Mouse (Mus musculus) mature B cell (primary cell): ENCODE measurements around the gene Fkbp1b.
"Not testable (repeated sequence)": the region's sequence is repeated elsewhere in the genome, so short reads cannot be mapped to it uniquely, and the experiment has no call there.

Source experiments
- in situ Hi-C: fragments of 300-500 bp; cut with MboI; formaldehyde crosslinking; loops from 2 replicates; pipeline ENCODE4 v1.14.3; 2019

Fkbp1b gene

DNA sequence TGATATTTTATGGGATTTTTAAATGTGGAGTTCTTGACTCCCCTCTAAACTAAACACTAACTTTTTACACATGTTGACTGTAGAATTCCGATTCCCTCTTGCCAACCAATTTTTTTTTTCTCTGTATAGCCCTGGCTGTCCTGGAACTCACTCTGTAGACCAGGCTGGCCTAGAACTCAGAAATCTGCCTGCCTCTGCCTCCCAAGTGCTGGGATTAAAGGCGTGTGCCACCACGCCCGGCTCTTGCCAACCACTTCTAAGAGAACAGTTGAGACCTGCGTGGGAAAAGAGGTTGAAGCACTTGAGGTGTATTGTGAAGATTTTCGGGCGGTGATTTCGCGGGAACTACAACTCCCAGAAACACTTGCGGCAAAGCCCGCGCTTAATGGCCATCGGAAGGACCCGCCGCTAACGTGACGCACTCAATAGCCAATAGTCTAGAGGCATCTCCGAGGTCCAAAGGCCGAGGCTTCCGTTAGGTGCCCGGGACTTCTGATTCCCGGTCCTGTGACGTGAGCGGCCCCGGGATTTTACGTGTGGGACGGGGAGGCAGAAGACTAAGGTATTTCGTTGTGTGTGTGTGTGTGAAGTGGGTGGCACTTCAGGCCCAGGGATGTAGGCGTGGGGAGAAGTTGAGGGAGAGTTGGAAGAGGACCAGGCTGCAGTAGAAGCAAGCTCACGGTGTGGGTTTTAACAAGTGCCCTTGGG is 1.7 kb upstream of the Fkbp1b start, which contains the start of gene Wdcp:
Gene Wdcp, plus strand, starts transcription at position 414 of the 708 bp plus-strand sequence.
- in situ Hi-C loops = no loop called here

DNA sequence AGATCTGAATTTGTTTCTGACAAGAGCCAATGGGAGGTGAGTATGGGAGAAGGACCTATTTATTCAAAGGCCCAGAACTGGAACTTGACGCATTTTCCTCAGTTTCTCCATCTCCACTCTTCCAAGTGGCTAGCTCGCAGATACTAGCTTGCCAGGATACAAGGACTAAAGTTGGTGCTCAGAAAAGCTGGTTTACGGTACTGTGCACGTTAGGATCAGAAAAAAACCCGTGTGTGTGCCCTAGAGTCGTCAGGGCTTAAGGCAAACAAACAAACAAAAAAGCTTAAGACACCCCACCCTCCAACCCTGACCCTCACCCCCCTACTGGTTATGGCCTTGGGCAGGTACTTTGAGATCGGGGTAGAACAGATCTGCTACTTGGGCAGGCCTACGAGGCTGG is 1.1 kb upstream of the Fkbp1b start:
- in situ Hi-C loops = no loop called here

DNA sequence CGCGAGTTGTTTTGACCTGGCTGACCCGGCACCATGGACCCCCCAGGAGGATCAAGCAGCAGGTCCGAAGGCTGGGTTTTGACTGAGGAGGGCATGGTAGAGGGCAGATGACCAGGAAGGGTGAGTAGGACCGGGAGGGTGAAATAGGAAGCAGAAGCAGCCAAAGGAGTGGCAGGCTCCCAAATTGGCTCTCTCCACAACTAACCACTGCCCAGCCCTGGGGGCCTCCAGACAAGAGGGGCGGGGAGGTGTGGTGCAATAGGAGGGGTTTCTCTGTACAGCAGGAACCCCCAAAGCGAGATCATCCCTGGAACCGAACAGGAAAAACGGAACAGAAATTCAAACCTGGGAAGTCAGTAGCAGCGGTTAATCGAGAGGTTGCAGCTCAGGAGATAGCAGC is 650 bp downstream of the Fkbp1b start:
- in situ Hi-C loops = no loop called here

DNA sequence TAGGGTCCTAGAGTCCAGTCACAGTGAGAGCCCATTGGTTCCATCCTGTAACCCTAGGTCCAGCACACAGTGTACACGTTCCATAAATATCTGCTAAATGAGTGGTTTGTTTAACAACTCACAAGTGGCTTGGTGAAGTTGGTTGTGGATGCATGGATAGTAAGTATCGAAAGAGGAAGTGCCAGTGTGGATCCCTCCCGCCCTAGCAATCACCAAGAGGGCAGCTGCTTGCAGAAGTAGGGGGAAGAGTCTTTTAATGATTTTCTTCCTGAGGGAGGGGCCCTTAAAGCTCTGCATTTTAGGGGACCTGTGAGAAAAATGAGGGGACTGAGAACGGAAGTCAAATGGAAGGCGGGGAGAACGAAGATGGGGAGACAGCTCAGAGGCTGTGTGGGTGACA is 1.4 kb downstream of the Fkbp1b start:
- in situ Hi-C loops = no loop called here

DNA sequence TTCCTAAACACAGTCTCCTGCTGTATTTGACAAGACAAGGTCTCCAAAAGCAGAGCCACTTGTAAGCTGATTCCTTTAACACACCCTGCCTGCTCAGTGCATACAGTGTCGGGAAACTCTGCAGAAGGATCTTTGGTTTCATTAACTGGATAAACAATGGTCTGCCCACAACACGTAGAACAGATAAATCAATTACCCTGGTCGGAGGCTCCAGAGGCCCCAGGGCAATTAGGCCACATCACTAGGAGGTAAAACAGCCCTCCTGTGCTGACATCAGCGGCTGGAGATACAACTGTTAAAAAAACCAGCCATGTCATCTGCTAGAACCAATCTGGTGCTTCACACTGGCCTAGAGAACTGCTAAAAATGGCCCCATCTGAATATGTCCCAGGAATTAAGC is 4.4 kb downstream of the Fkbp1b start:
- in situ Hi-C loops = no loop called here

DNA sequence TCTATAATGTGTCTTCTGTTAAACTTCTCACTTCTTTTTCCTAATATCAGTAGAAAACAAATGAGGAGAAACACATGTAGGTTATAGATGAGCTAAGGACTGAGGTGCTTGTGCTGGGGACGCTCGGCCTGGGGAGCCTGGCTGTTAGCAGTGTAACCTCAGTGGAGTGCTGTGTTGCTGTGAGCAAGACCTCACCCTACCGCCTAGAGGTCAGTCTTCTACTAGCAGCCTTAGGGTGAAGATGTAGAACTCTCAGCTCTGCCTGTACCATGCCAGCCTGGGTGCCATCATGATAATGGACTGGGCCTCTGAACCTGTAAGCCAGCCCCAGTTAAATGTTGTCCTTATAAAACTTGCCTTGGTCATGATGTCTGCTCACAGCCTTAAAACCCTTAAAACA is 14.1 kb downstream of the Fkbp1b start:
- in situ Hi-C loops = no loop called here

DNA sequence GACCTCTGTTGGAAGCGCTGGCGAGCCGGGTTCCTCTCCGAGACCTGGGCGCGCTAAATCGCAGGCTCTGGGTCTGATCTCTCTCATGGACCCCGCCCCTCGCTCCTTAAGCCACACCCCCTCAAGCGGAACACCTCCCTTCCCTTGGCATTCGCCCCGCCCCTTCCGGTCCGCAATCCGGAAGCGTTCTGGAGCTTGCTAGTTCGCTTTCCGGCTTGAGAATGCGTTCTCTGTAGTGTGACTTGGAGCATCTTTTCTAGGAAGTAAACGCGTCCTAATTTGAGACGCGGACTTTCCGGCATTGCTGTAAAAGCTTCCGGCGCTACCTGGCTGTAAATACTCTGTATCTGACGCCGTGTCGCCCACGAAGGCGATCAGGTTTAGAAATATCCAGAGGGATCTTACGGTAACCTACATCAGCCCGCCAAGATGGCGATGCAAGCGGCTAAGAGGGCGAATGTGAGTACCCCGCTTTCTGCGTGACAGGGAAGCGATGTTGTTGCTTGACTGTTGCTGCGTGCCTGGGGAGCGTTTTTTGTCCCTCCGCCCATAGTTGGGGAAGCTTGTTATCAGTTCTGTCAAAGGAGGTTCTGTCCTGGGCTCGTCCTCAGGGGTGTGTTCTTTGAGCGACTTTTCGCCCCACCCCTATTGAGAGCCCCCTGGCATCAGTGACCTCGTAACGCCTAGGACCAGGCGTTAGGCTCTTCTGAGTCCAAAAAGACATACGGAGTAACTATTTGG is 23.9 kb downstream of the Fkbp1b start, which contains the start of gene Sf3b6:
Gene Sf3b6, plus strand, starts transcription at position 184 of the 741 bp plus-strand sequence.
- in situ Hi-C loops = no loop called here

DNA sequence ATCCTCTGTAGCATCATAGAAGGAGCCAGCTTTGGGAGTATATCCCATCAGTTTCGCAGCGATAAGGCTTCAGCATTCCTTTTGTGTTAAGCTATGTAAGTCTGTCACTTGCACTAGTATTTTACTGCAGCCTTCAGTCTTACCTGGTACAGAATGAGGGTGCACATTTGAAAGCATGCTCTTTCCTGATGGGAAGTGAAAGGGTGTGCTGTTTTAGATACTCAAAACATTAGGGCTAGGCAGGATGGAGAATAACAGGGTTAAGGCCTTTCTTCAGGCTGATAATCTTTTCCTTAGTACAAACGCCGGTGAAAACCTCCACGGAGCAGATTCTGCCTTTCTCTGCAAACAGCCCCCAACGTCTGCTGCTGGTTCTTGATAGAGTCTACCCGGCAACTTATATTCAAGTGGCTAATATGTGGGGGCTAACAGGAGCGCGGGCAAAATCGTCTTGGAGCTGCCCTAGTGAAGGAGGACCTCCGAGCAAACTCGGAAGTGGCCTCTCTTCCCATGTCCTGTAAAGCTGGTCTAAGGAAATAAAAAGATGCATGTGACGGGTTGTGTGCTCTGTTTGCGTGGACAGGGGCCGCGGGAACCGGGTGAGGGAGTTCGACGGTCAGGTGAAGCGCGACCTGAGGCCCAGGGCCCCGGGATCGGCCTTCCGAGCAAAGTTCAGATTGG is 24.6 kb downstream of the Fkbp1b start:
- in situ Hi-C loops = no loop called here

DNA sequence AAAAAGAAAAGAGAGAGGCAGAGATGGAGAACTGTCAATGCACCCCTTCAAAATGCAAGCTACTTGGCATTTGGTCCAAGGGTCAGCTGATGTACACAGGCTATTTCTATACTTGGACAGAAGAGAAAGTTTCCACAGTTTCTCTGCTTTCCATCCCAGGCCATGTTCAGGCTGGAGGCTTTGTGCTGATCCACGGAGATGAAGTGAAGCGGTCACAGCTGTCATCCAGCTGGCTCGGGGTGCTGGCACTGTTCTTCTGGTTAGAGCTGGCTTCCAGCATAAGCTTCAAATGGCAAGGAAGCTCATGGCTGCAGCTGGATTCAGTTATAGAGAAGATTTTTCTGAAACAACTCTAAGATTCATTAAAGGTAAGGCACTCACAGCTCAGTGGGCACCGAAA is 27.8 kb downstream of the Fkbp1b start:
- in situ Hi-C loops = no loop called here

DNA sequence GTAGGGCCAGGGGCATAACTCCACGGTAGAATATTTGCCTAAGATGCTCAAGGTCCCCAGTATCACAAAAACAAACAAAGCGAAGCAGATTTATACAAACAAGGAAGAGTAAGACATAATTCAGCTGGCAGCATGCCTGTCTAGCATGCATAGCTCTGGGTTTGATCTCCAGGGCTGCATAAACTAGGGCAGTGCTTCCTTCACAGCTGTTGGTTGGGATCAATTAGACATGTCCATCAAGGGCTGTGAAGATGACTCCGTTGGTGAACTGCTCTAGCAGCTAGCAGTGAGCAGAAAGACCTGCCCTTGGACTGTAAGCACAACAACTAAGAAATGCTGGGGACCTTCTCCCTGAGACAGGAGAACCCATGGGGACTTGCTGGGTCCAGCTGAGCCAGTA is 29.7 kb downstream of the Fkbp1b start:
- in situ Hi-C loops = no loop called here

DNA sequence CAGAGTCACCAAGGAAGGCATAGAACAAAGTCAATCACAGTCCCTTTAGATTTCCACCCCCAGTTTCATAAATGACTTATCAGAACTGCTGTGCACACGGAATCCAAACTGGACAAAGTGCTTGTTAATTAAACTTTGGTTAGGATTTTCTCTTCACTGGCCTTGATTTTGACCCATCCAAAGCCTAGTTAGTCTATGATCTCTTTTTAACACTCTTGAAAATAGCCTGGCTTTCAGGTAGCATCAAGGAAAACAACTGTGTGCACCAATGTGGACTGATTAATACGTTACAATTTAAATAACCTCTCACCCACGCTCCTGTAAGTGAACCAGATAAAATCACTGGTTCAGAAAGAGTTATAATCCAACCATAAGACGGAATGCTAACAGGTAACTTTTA is 30.4 kb downstream of the Fkbp1b start:
- in situ Hi-C loops = no loop called here

DNA sequence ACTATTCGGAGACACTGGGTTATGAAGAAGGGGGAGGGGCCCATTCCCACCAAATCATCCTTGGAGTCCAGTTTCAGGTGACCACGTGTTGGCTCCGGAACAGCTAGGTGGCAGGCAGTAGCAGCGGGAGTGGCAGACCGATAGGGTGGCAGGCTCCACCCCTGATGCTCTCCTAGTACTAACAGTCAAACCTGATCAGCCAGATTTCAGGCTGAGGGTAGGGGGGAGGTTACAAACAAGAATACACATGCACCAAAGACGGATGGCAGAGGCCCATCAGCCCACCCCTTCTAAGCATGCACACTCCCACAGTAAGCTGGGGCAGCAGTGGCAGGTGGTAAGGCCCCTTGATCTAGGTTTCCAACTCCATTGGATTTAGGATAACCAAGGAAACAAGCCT is 43.9 kb downstream of the Fkbp1b start:
- in situ Hi-C loops = not testable (repeated sequence)

DNA sequence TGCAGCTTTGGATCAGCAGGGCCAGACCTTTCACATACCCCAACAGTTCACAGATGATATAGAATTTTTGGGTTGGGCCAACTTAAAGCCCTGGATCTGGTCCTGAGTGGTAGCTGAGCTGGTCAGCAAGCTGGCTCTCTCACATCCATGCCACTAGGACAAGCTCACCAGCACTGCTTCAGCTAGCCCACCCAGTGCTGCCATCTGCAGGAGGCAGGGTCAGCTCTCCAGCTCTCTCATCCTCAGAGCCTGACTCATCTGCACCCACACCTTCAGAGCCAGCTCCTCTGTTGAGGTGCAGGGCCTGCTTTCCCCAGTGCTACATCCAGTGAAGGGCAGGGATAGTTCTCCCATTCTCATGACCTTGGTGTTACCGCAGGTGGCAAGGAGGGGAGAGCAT is 47.7 kb downstream of the Fkbp1b start:
- in situ Hi-C loops = no loop called here

DNA sequence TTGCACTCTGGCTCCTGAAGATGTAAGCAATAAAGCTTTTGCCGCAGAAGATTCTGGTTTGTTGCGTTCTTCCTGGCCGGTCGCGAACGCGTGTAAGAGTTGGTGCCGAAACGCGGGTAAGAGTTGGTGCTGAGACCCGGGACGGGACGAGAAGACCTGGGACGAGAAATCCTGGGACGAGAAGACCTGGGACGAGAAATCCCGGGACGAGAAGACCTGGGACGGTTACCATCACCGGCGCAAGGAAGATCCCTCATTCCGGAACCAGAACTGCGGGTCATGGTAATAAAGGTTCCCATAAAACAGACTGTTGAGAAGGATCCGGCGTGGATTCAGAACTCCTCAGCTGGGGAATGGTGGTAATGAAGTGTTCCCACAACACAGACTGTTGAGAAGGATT is 53.3 kb downstream of the Fkbp1b start:
- in situ Hi-C loops = not testable (repeated sequence)

DNA sequence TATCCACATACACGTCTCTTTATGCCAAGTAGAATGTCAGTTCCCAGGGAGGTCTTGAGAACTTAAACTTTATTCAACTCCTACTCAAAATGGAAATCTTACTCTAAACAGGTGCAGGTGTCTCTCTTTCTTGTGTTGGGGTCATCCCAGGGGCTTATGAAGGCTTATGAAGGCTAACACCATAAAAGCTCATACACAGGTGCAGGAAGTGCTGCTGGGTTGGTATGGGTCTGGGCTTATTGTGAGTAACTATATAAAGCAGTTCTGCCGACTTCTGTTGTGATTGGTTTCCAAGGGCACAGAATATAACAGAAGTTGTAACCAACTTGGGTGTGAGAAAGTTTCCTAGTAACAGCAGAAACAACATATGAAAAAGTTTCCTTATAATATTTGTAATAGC is 56.9 kb downstream of the Fkbp1b start:
- in situ Hi-C loops = no loop called here

DNA sequence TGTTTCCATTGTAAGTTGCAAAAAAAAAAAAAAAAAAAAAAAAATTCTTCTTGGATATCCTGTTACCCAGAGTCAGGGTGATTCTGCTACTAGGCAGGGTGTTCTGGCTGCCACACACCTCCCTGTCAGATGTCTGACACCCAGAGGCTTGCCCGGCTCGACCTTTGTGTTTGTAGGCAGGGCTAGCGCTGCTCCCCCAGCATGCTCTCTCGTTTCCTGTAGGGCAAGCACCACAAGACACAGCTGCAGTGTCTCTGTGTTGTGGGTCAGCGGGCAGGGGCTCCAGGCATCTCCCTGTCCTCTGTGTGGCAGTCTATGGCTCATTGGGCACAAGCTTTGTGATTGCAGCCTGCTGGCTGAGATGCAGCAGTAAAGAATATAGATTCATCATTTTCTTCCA is 57.8 kb downstream of the Fkbp1b start:
- in situ Hi-C loops = no loop called here
